ENCODE assay signal across 23 mouse cellular contexts in genomic region chr2:174359656-174360055, GRCm38 (mm10). TPM values are rescaled to one million over a fixed set of nuclear protein-coding genes. Genes with fewer than 3 reads are reported as not detected.
DNase-seq lines count a peak whose midpoint lies in the region; ATAC-seq lines count a peak whose summit lies in the region.
"Had no signal": no experiment of that assay in that cellular context is flagged by ENCODE, and none has a peak within 500 bp of the region (broad histone marks: within the 10 kb centered on the region; RNA-seq: fewer than 3 reads in every experiment).

No protein-coding gene starts in this region.

- WGBS in limb, embryonic 11.5 days = 80% methylated on average over 4 of the region's 4 CpGs
- 80% methylated on average over 4 of the region's 4 CpGs for whole genome bisulfite sequencing in limb, embryonic 10.5 days
- 87% methylated on average over 4 of the region's 4 CpGs for WGBS in midbrain, embryonic 10.5 days

- H3K36me3 ChIP-seq in limb, embryonic 11.5 days (ENCODE audit: control insufficient read depth, insufficient read depth, low read length) = no peaks in the 10 kb centered on the region
- no peaks in the 10 kb centered on the region for H3K36me3 ChIP-seq in limb, embryonic 10.5 days
- H3K36me3 ChIP-seq in midbrain, embryonic 10.5 days = no peaks in the 10 kb centered on the region
- H3K36me3 ChIP-seq: embryonic facial prominence, embryonic 13.5 days; embryonic facial prominence, embryonic 15.5 days; forebrain, embryonic 10.5 days; forebrain, embryonic 12.5 days had no signal

- ATAC-seq in limb, embryonic 11.5 days (ENCODE audit: insufficient number of reproducible peaks, low FRiP score, low TSS enrichment, low read depth) = no peak
- ATAC-seq: forebrain, embryonic 14.5 days; forebrain, embryonic 16.5 days had no signal

- no peak overlapping the region for H3K4me3 ChIP-seq in limb, embryonic 11.5 days (ENCODE audit: low read depth, low read length)
- no peak overlapping the region for H3K4me3 ChIP-seq in limb, embryonic 10.5 days
- H3K4me3 ChIP-seq in midbrain, embryonic 10.5 days = no peak overlapping the region
- H3K4me3 ChIP-seq: embryonic facial prominence, embryonic 13.5 days; embryonic facial prominence, embryonic 15.5 days; erythroblast, embryonic 14.5 days; forebrain, embryonic 10.5 days; forebrain, embryonic 12.5 days had no signal

- no peaks in the 10 kb centered on the region for H3K9me3 ChIP-seq in limb, embryonic 11.5 days (ENCODE audit: control insufficient read depth, low read length)
- no peaks in the 10 kb centered on the region for H3K9me3 ChIP-seq in limb, embryonic 10.5 days (replicated peaks)
- no peaks in the 10 kb centered on the region for H3K9me3 ChIP-seq in midbrain, embryonic 10.5 days (replicated peaks)
- H3K9me3 ChIP-seq: embryonic facial prominence, embryonic 13.5 days; embryonic facial prominence, embryonic 15.5 days; forebrain, embryonic 10.5 days; forebrain, embryonic 12.5 days had no signal

- peak; percentile 23 for DNase-seq in adrenal gland, adult 2 months
- DNase-seq in adrenal gland, postnatal 36 days = no peak
- peak; percentile 15 for DNase-seq in limb, embryonic 11.5 days (ENCODE audit: low spot score)
- no peak for DNase-seq in limb, embryonic 10.5 days (ENCODE audit: low spot score)
- DNase-seq in retina, postnatal 1 day = peak; percentile 17
- no peak for DNase-seq in retina, embryonic 14.5 days (ENCODE audit: low spot score)
- DNase-seq in midbrain, embryonic 10.5 days (ENCODE audit: low spot score) = no peak
- DNase-seq: adrenal gland, postnatal 10 days; adrenal gland, postnatal 25 days; cerebellum, adult 11 months; cerebellum, adult 18-20 months; cerebellum, adult 8-10 months; cerebellum, adult 9-11 months; cerebellum, postnatal 14 days; cerebellum, postnatal 36 days; embryo, embryonic 11 days had no signal

- H3K27ac ChIP-seq in limb, embryonic 11.5 days (replicated peaks; ENCODE audit: low read depth, low read length) = no peak overlapping the region
- no peak overlapping the region for H3K27ac ChIP-seq in limb, embryonic 10.5 days
- H3K27ac ChIP-seq in midbrain, embryonic 10.5 days (replicated peaks) = no peak overlapping the region
- H3K27ac ChIP-seq: embryonic facial prominence, embryonic 13.5 days; embryonic facial prominence, embryonic 15.5 days; forebrain, embryonic 10.5 days; forebrain, embryonic 12.5 days had no signal

- H3K9ac ChIP-seq in limb, embryonic 11.5 days (ENCODE audit: low read length) = no peak overlapping the region
- H3K9ac ChIP-seq: embryonic facial prominence, embryonic 13.5 days; embryonic facial prominence, embryonic 15.5 days; forebrain, embryonic 12.5 days had no signal

- H3K4me1 ChIP-seq in limb, embryonic 11.5 days (ENCODE audit: control insufficient read depth, insufficient read depth, low read length) = no peaks in the 10 kb centered on the region
- no peaks in the 10 kb centered on the region for H3K4me1 ChIP-seq in limb, embryonic 10.5 days
- H3K4me1 ChIP-seq in midbrain, embryonic 10.5 days = no peaks in the 10 kb centered on the region
- H3K4me1 ChIP-seq: embryonic facial prominence, embryonic 13.5 days; embryonic facial prominence, embryonic 15.5 days; forebrain, embryonic 10.5 days; forebrain, embryonic 12.5 days had no signal

- H3K27me3 ChIP-seq in limb, embryonic 11.5 days (ENCODE audit: control insufficient read depth, insufficient read depth, low read length) = no peaks in the 10 kb centered on the region
- no peaks in the 10 kb centered on the region for H3K27me3 ChIP-seq in limb, embryonic 10.5 days (ENCODE audit: low read depth, poor library complexity, severe bottlenecking)
- no peaks in the 10 kb centered on the region for H3K27me3 ChIP-seq in midbrain, embryonic 10.5 days (ENCODE audit: low read depth, poor library complexity, severe bottlenecking)
- H3K27me3 ChIP-seq: embryonic facial prominence, embryonic 13.5 days; embryonic facial prominence, embryonic 15.5 days; forebrain, embryonic 12.5 days had no signal

- no peak overlapping the region for H3K4me2 ChIP-seq in limb, embryonic 11.5 days (ENCODE audit: low read depth, severe bottlenecking)
- H3K4me2 ChIP-seq: embryonic facial prominence, embryonic 13.5 days; embryonic facial prominence, embryonic 15.5 days; forebrain, embryonic 12.5 days had no signal

RNA-seq across cellular contexts. Expression of gene Gm20721, which starts 13.1 kb away (rescaled TPM):
- 1 to 10 TPM; 2.1 to 2.5 TPM for total RNA-seq in adrenal gland, adult 2 months (2021)
- 0.07 TPM in 1 of 2 replicates, not detected in the other for polyA plus RNA-seq in adrenal gland, adult 2 months (2012; rRNA removed)
- 1 to 10 TPM; 2.2 to 2.6 TPM for total RNA-seq in adrenal gland, postnatal 36 days (2021)
- polyA plus RNA-seq in limb, embryonic 11.5 days (2014; fragmentation: Nextera tagmentation; extraction: Ambion mirVana) = 8.6 and 13.0 TPM in 2 replicates
- polyA plus RNA-seq in limb, embryonic 10.5 days (2016; fragmentation: Nextera tagmentation; extraction: Ambion mirVana) = 14.9 and 15.2 TPM in 2 replicates
- polyA plus RNA-seq in midbrain, embryonic 10.5 days (2016; fragmentation: Nextera tagmentation; extraction: Ambion mirVana) = 12.7 and 15.2 TPM in 2 replicates

RNA-seq across cellular contexts. Expression of gene Nelfcd, which starts 55.9 kb away (rescaled TPM):
- total RNA-seq in adrenal gland, adult 2 months (2021) = 10 to 100 TPM; 48.8 to 58.7 TPM
- 74.1 and 81.2 TPM in 2 replicates for polyA plus RNA-seq in adrenal gland, adult 2 months (2012; rRNA removed)
- 10 to 100 TPM; 54.9 to 55.8 TPM for total RNA-seq in adrenal gland, postnatal 36 days (2021)
- polyA plus RNA-seq in limb, embryonic 11.5 days (2014; fragmentation: Nextera tagmentation; extraction: Ambion mirVana) = 195 and 200 TPM in 2 replicates
- 193 and 217 TPM in 2 replicates for polyA plus RNA-seq in limb, embryonic 10.5 days (2016; fragmentation: Nextera tagmentation; extraction: Ambion mirVana)
- polyA plus RNA-seq in midbrain, embryonic 10.5 days (2016; fragmentation: Nextera tagmentation; extraction: Ambion mirVana) = 193 and 195 TPM in 2 replicates

Comparison
In these comparisons a context has a peak if more than half of its experiments do, and no peak if none do; other contexts are left out.
1. DNase-seq: peak in adrenal gland, adult 2 months (single experiment), limb, embryonic 11.5 days (single experiment) and retina, postnatal 1 day (single experiment); none in adrenal gland, postnatal 36 days (0 of 2), limb, embryonic 10.5 days (single experiment), retina, embryonic 14.5 days (single experiment) and midbrain, embryonic 10.5 days (single experiment).